Mouse (Mus musculus): ENCODE results near the gene Brd3os. TPM values are rescaled to one million over a fixed set of nuclear protein-coding genes. Genes with fewer than 3 reads are reported as not detected.

Brd3os gene
- polyA plus RNA-seq, 1 experiment from 2014 or later: 11.0 TPM

DNA sequence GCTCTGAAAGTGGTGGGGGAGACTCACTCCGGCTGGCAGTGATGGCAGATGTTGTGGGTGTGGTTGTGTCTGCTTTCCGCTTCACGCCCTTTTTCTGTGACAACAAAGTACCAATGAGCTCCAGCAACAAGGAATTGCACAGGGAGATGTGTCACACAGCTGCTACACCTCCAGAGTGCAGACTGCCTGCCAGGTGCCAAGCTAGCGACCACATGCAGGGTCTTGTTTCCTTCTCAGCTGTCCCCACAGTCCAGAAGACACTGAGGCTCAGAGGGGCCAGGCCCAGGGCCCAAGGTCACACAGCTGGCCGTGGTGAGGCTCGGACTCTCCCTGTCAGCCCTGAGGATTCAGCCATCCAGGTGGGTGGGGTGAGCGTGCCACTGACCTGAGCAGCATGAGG is 17.6 kb downstream of the Brd3os start:
- H3K4me3 ChIP-seq: no peak overlapping the region
- H3K4me1 ChIP-seq: no peaks in the 10 kb centered on the region
- H3K27ac ChIP-seq: no peak overlapping the region
- peaks cover 100% of the 10 kb centered on the region for H3K36me3 ChIP-seq (replicated peaks)
- DNase-seq (ENCODE audit: extremely low spot score, low spot score): no peak
- 90% methylated on average over 7 of the region's 7 CpGs for WGBS
- H3K9me3 ChIP-seq: no peaks in the 10 kb centered on the region
- H3K27me3 ChIP-seq (ENCODE audit: poor library complexity, severe bottlenecking): no peaks in the 10 kb centered on the region

DNA sequence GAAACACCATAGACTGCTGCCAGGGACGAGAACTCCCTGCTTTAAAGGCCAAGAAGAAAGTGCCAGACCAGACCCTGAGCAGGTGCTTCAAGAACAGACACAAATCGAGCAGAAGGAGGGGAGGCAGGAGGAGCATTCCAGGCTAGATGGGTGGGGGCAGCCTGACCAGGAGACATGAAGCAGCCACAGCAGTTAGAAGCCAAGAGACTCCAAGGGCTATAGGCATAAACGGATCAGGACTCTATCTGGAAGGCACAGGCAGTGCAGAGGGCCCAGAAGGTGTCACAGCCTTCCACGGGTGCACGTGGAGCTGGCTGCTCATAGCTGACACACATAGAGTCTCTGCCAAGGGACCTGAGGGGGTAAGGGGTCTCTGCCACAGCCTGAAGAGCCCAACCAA is 18.0 kb downstream of the Brd3os start:
- no peak for DNase-seq (ENCODE audit: extremely low spot score, low spot score)
- 91% methylated on average over 5 of the region's 5 CpGs for WGBS
- H3K4me3 ChIP-seq: no peak overlapping the region
- H3K27ac ChIP-seq: no peak overlapping the region
- no peaks in the 10 kb centered on the region for H3K4me1 ChIP-seq
- no peaks in the 10 kb centered on the region for H3K9me3 ChIP-seq
- H3K36me3 ChIP-seq (replicated peaks): peaks cover 99% of the 10 kb centered on the region
- no peaks in the 10 kb centered on the region for H3K27me3 ChIP-seq (ENCODE audit: poor library complexity, severe bottlenecking)

GRCm38 (mm10) chr2:27460651-27461050 is 18.5 kb downstream of the Brd3os start:
- no peak overlapping the region for H3K4me3 ChIP-seq
- H3K27me3 ChIP-seq (ENCODE audit: poor library complexity, severe bottlenecking): no peaks in the 10 kb centered on the region
- 78% methylated on average over 9 of the region's 9 CpGs for WGBS
- peaks cover 99% of the 10 kb centered on the region for H3K36me3 ChIP-seq (replicated peaks)
- H3K27ac ChIP-seq: no peak overlapping the region
- no peaks in the 10 kb centered on the region for H3K9me3 ChIP-seq
- no peaks in the 10 kb centered on the region for H3K4me1 ChIP-seq
- DNase-seq (ENCODE audit: extremely low spot score, low spot score): no peak

GRCm38 (mm10) chr2:27461881-27462660 is 19.9 kb downstream of the Brd3os start:
- Histone ChIP-seq H3K4me1 (peaks cover under 1% of the 10 kb centered on the region; the same call in 1 of the 2 replicates), H3K9me3 (no peaks in the 10 kb centered on the region), H3K36me3 (replicated peaks) (peaks cover 99% of the 10 kb centered on the region), H3K27ac (no peak overlapping the region), H3K4me3 (no peak overlapping the region), H3K27me3 (ENCODE audit: poor library complexity, severe bottlenecking) (no peaks in the 10 kb centered on the region)
- no peak for DNase-seq (ENCODE audit: extremely low spot score, low spot score)
- WGBS: 94% methylated on average over 4 of the region's 4 CpGs

DNA sequence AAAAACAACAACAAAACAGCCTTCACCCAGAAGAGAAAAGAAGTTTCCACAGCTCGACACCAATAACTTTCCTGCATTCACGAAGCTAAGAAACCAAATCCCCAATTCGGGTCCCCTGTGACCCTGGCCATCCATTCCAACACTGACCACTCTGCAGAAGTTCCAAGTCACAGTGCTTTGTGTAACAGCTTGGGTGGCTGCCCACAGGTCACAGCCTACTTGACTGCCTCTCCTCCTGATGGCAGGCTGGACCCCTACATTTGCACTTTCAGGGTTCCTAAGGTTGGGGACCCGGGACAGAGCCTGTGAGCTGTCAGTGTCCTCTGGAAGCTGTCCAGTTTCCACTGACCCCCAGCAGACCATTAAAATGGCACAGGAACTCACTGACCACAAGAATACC is 20.8 kb downstream of the Brd3os start:
- Histone ChIP-seq H3K36me3 (replicated peaks) (peaks cover 99% of the 10 kb centered on the region), H3K27me3 (ENCODE audit: poor library complexity, severe bottlenecking) (no peaks in the 10 kb centered on the region), H3K9me3 (no peaks in the 10 kb centered on the region), H3K4me3 (no peak overlapping the region), H3K4me1 (peaks cover 5% of the 10 kb centered on the region; the same call in 1 of the 2 replicates), H3K27ac (no peak overlapping the region)
- WGBS: 88% methylated on average over 4 of the region's 4 CpGs
- DNase-seq (ENCODE audit: extremely low spot score, low spot score): no peak

- WGBS: 88% methylated on average over 4 of the region's 4 CpGs
- H3K27me3 ChIP-seq (ENCODE audit: poor library complexity, severe bottlenecking): no peaks in the 10 kb centered on the region
- no peak overlapping the region; the same call in 1 of the 2 replicates for H3K4me3 ChIP-seq
- no peaks in the 10 kb centered on the region for H3K9me3 ChIP-seq
- H3K4me1 ChIP-seq: peaks cover 62% of the 10 kb centered on the region
- H3K27ac ChIP-seq: no peak overlapping the region
- peaks cover 94% of the 10 kb centered on the region for H3K36me3 ChIP-seq (replicated peaks)
- DNase-seq (ENCODE audit: extremely low spot score, low spot score): no peak
Measured at GRCm38 (mm10) chr2:27469292-27469990, 27.3 kb downstream of the Brd3os start.

DNA sequence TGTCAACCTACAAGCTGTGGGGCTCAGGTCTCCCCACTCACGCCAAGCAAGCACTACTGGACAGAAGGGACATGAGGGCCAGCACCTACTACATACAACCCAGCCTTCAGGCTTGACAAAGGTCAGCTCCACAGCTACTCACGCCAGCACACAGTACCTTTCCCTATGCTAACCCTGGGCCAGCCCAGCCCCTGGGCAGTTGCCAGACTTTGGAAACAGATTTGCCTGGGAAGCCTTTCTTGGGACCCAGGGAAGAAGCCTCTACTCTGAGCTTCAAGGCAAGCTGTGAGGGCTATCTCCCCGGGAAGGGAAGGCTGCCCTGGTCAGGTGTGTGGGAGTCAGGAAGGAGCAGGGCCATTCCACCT is 27.8 kb downstream of the Brd3os start:
- 84% methylated on average over 3 of the region's 3 CpGs for whole genome bisulfite sequencing
- no peak for DNase-seq (ENCODE audit: extremely low spot score, low spot score)
- no peak overlapping the region for H3K27ac ChIP-seq
- H3K27me3 ChIP-seq (ENCODE audit: poor library complexity, severe bottlenecking): no peaks in the 10 kb centered on the region
- peaks cover 63% of the 10 kb centered on the region for H3K4me1 ChIP-seq
- no peak overlapping the region; the same call in 1 of the 2 replicates for H3K4me3 ChIP-seq
- H3K36me3 ChIP-seq (replicated peaks): peaks cover 89% of the 10 kb centered on the region
- no peaks in the 10 kb centered on the region for H3K9me3 ChIP-seq

DNA sequence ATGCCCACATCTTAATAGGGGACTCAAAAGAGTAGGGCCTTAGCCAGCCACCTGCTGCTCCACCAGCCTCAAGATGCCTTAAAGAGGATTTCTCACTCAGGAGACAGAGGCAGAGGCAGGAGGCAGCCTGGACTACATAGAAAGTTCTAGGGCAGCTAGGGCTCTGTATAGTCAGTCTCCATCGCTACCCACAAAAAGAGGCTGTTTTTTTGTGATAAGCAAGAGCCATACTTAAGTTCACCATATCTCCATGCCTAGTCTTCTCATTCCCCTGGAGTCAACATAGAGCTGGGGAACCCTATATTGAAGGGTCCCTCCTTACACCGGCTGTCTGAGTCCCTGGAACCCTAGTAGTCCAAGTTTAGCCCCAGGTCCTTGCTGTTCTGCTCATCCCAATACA is 28.4 kb downstream of the Brd3os start:
- Histone ChIP-seq H3K27me3 (ENCODE audit: poor library complexity, severe bottlenecking) (no peaks in the 10 kb centered on the region), H3K9me3 (no peaks in the 10 kb centered on the region), H3K36me3 (replicated peaks) (peaks cover 84% of the 10 kb centered on the region), H3K4me1 (peaks cover 63% of the 10 kb centered on the region), H3K27ac (no peak overlapping the region), H3K4me3 (no peak overlapping the region)
- 89% methylated on average over 2 of the region's 2 CpGs for WGBS
- no peak for DNase-seq (ENCODE audit: extremely low spot score, low spot score)

GRCm38 (mm10) chr2:27471170-27471584 is 29.1 kb downstream of the Brd3os start:
- no peak for DNase-seq (ENCODE audit: extremely low spot score, low spot score)
- Histone ChIP-seq H3K4me3 (peak overlapping the region; percentile 9; the same call in 1 of the 2 replicates), H3K36me3 (replicated peaks) (peaks cover 77% of the 10 kb centered on the region), H3K27ac (no peak overlapping the region), H3K27me3 (ENCODE audit: poor library complexity, severe bottlenecking) (no peaks in the 10 kb centered on the region), H3K9me3 (no peaks in the 10 kb centered on the region), H3K4me1 (peaks cover 66% of the 10 kb centered on the region)

GRCm38 (mm10) chr2:27473061-27473765 is 31.1 kb downstream of the Brd3os start:
- Histone ChIP-seq H3K36me3 (replicated peaks) (peaks cover 57% of the 10 kb centered on the region), H3K27me3 (ENCODE audit: poor library complexity, severe bottlenecking) (no peaks in the 10 kb centered on the region; the same call in 1 of the 2 replicates), H3K9me3 (no peaks in the 10 kb centered on the region), H3K4me3 (peak overlapping the region; percentile 99), H3K4me1 (peaks cover 71% of the 10 kb centered on the region), H3K27ac (0 out of 2 replicates have a peak overlapping the region, but pooled peaks have one; percentile 98)
- no peak for DNase-seq (ENCODE audit: extremely low spot score, low spot score)
- 81% methylated on average over 7 of the region's 7 CpGs for WGBS

GRCm38 (mm10) chr2:27473911-27474310 is 31.8 kb downstream of the Brd3os start:
- H3K27ac ChIP-seq: peak overlapping the region; percentile 98
- no peaks in the 10 kb centered on the region for H3K9me3 ChIP-seq
- H3K4me1 ChIP-seq: peaks cover 68% of the 10 kb centered on the region
- DNase-seq (ENCODE audit: extremely low spot score, low spot score): no peak
- H3K36me3 ChIP-seq (replicated peaks): peaks cover 50% of the 10 kb centered on the region
- H3K4me3 ChIP-seq: peak overlapping the region; percentile 99
- H3K27me3 ChIP-seq (ENCODE audit: poor library complexity, severe bottlenecking): no peaks in the 10 kb centered on the region; the same call in 1 of the 2 replicates
- 44% methylated on average over 4 of the region's 4 CpGs for WGBS

DNA sequence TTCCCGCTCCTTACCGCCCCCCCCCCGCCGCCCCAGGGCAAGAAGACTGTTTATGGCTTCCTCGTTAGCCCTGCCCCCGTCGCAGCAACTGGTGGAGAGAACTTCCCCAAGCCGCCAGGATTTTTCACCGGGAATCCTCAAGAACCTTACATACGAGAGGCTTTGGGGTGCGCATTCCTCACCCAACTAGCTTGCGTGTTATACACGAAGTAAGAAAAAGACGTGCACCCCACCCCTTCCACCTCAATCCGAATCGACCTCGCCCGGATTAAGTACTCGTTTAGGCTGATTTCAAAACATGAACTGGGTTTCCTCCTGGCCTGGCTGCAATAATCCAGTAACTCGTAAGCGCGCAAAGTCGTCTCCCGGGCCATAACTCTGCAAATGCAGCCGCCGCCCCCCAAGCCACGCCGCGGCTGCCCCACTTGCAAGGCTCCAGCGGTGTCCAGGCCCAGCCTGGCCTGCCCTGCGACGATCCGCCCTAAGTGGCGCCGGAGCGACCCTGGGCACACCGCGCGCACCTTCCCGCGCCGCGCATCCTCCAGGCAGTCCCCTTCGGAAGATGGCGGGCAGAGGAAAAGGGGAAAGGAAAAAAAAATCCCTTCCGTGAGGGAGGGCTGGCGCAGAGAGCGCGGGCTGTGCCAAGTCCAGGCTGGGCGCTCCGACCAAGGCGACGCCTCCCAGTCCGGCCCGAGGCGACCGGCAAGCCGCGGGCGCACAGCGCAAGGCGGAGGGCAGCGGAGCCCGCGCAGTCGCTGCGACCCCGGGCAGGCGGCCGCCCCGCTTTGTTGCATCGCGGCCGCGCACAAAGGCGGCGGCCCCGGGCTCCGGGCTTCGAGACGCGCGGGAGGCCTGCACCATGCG is 32.7 kb downstream of the Brd3os start:
- H3K9me3 ChIP-seq: no peaks in the 10 kb centered on the region
- DNase-seq (ENCODE audit: extremely low spot score, low spot score): peak; percentile 52
- H3K4me1 ChIP-seq: peaks cover 59% of the 10 kb centered on the region
- WGBS: under 1% methylated on average over 84 of the region's 84 CpGs
- H3K27ac ChIP-seq: peak overlapping the region; percentile 98
- peaks cover 41% of the 10 kb centered on the region for H3K36me3 ChIP-seq (replicated peaks)
- no peaks in the 10 kb centered on the region; the same call in 1 of the 2 replicates for H3K27me3 ChIP-seq (ENCODE audit: poor library complexity, severe bottlenecking)
- H3K4me3 ChIP-seq: peak overlapping the region; percentile 99

Data from forebrain, embryonic 10.5 days (tissue).